Mouse (Mus musculus) lung, embryonic 15.5 days (tissue): ENCODE measurements around the gene Limch1. TPM values are rescaled to one million over a fixed set of nuclear protein-coding genes. Genes with fewer than 3 reads are reported as not detected.

ENCODE experiments used
- ATAC-seq: fragments of 200-750 bp; cut with Nextera tagmentation; 2 replicates; pipeline ENCODE4 v1.8.0; 2017; ENCODE audit warnings: moderate number of reproducible peaks, borderline replicate concordance; ENCODE audit not compliant: low FRiP score, low TSS enrichment; ENCODE audit errors: extremely low read depth
- H3K27ac ChIP-seq: fragments of 300-500 bp; sonication (generic); 2 replicates; pipeline ENCODE4 v1.5.1; 2015; ENCODE audit warnings: moderate library complexity, mild to moderate bottlenecking, inconsistent platforms
- H3K27me3 ChIP-seq: fragments of 300-500 bp; sonication (generic); 2 replicates; pipeline ENCODE4 v1.6.1; 2015; ENCODE audit warnings: inconsistent platforms
- H3K36me3 ChIP-seq: fragments of 300-500 bp; sonication (generic); 2 replicates; pipeline ENCODE4 v1.6.1; 2015; ENCODE audit warnings: inconsistent platforms
- H3K4me1 ChIP-seq: fragments of 300-500 bp; sonication (generic); 2 replicates; pipeline ENCODE4 v1.6.1; 2015; ENCODE audit warnings: inconsistent platforms
- H3K4me2 ChIP-seq: fragments of 300-500 bp; sonication (generic); 2 replicates; pipeline ENCODE4 v1.6.1; 2015; ENCODE audit warnings: inconsistent platforms, mild to moderate bottlenecking, moderate library complexity
- H3K4me3 ChIP-seq: fragments of 300-500 bp; sonication (generic); 2 replicates; pipeline ENCODE4 v1.5.1; 2015; ENCODE audit warnings: mild to moderate bottlenecking, inconsistent platforms
- H3K9ac ChIP-seq: fragments of 300-500 bp; sonication (generic); 2 replicates; pipeline ENCODE4 v1.6.1; 2015; ENCODE audit warnings: inconsistent platforms
- H3K9me3 ChIP-seq: fragments of 300-500 bp; sonication (generic); 2 replicates; pipeline ENCODE4 v1.6.1; 2016; ENCODE audit warnings: inconsistent platforms
- WGBS: fragments of 180-500 bp; shearing (Covaris S2); methylation state at CpG from one replicate; pipeline ENCODE4 v1.1.7; 2015; 5-methylcytosine and 5-hydroxymethylcytosine counted together
- polyA plus RNA-seq: library from polyadenylated mRNA; unstranded; fragments of >200 nt; fragmentation: Nextera tagmentation; extraction: Ambion mirVana; gene quantifications from 2 replicates; pipeline ENCODE4 v1.2.1, GENCODE M21; 2015

The Limch1 gene
- polyA plus RNA-seq, 1 experiment from 2014 or later, result 77.2 TPM

GRCm38 (mm10) chr5:66918316-66919305 is 173.0 kb downstream of the Limch1 start:
- Histone ChIP-seq H3K4me1 (peaks cover 13% of the 10 kb centered on the region; the same call in 1 of the 2 replicates), H3K9me3 (no peaks in the 10 kb centered on the region), H3K27me3 (no peaks in the 10 kb centered on the region), H3K27ac (no peak overlapping the region), H3K4me2 (no peak overlapping the region), H3K36me3 (no peaks in the 10 kb centered on the region), H3K9ac (no peak overlapping the region), H3K4me3 (no peak overlapping the region)
- ATAC-seq, result no peak
- 60% methylated on average over 11 of the region's 11 CpGs for WGBS

- ATAC-seq, result no peak
- H3K4me3 ChIP-seq, result no peak overlapping the region
- H3K9ac ChIP-seq, result no peak overlapping the region
- 85% methylated on average over 5 of the region's 5 CpGs for WGBS
- H3K27ac ChIP-seq, result no peak overlapping the region
- H3K27me3 ChIP-seq, result no peaks in the 10 kb centered on the region
- H3K9me3 ChIP-seq, result no peaks in the 10 kb centered on the region
- H3K36me3 ChIP-seq, result no peaks in the 10 kb centered on the region
- H3K4me2 ChIP-seq, result no peak overlapping the region
- peaks cover 18% of the 10 kb centered on the region; the same call in 1 of the 2 replicates for H3K4me1 ChIP-seq
Observed at GRCm38 (mm10) chr5:66922582-66922981, 177.0 kb downstream of the Limch1 start.

DNA sequence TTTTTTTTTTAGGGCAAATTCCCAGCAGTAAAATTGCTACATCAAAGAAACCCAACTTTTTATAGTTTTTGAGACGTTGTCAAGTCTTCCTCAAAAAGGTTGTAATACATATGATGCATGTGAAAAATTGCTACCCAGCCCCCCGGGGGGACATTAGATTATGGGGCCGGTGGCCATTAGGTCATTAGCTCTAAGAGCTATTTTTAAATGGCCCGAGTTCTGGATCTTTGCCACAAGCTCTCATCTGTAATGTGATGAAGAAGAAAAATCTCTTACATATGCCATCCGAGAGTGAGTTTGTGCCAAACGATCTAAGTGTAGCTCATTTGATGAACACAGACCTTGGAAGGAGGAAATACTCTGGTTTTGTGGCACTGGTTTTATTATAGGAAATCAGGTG is 183.7 kb downstream of the Limch1 start:
- Histone ChIP-seq H3K4me1 (peaks cover 23% of the 10 kb centered on the region), H3K27me3 (no peaks in the 10 kb centered on the region), H3K36me3 (no peaks in the 10 kb centered on the region), H3K4me2 (no peak overlapping the region), H3K4me3 (no peak overlapping the region), H3K9me3 (no peaks in the 10 kb centered on the region), H3K27ac (no peak overlapping the region), H3K9ac (no peak overlapping the region)
- WGBS, result 43% methylated on average over 6 of the region's 6 CpGs
- ATAC-seq, result no peak

DNA sequence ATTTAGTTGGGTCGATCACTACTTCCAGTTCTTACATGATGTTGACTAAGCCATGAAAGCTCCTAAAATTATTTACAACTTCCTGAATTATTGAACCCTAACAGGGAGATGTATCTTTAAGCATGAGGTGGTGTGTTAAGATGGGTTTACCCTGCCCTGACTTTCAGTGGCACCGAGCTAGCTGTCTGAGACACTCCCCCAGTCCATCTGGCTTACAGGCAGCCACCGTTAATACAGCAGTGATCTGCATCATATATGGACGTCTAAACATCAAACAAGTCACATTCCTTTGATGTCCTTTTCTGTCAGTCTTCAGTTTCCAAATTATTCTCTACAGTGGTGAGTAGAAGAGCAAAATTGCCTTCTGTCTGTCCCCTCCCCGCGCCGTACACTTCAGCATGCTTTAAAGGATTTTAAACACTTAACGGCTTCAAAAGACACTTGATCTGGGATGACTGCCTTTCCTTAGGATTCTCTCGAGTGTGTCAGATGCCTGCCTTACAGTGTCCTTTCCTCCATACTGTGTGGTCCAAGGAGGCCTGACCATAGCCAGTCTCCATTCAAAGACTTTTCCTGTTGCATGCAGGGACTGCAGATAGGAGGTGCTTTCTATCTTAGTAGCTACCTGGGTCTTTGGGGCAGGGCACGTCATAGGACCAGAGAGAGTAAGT is 187.6 kb downstream of the Limch1 start:
- H3K27ac ChIP-seq, result no peak overlapping the region
- WGBS, result 47% methylated on average over 10 of the region's 10 CpGs
- no peak overlapping the region for H3K4me2 ChIP-seq
- H3K9me3 ChIP-seq, result no peaks in the 10 kb centered on the region
- no peak for ATAC-seq
- H3K4me1 ChIP-seq, result peaks cover 27% of the 10 kb centered on the region
- H3K36me3 ChIP-seq, result no peaks in the 10 kb centered on the region
- no peak overlapping the region for H3K4me3 ChIP-seq
- H3K27me3 ChIP-seq, result no peaks in the 10 kb centered on the region
- H3K9ac ChIP-seq, result no peak overlapping the region

- Histone ChIP-seq H3K4me1 (peaks cover 23% of the 10 kb centered on the region; the same call in 1 of the 2 replicates), H3K27ac (no peak overlapping the region), H3K27me3 (no peaks in the 10 kb centered on the region), H3K4me3 (no peak overlapping the region), H3K9me3 (no peaks in the 10 kb centered on the region), H3K9ac (no peak overlapping the region), H3K36me3 (no peaks in the 10 kb centered on the region), H3K4me2 (no peak overlapping the region)
- WGBS, result 66% methylated on average over 3 of the region's 3 CpGs
- ATAC-seq, result no peak
Observed at GRCm38 (mm10) chr5:66934585-66934984, 189.0 kb downstream of the Limch1 start.

DNA sequence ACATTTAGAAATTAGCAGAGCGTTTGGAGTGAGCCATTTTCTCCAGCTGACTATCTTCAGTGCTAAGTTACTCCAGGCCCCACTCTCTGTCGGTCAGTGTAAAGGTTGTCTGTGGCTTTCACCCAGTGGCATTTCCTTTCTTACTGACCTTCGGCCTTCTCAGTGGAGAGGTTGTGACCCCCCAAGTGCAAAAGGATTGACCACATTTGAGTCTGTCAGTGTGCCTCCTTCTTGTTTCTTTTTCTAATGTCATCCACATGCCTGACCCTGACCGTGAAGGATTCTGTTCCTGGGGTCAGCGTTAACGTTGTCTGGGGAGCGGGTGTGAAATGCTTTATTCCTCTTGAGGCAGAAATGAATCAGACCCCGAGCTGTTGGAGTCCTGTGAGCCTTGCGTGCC is 191.7 kb downstream of the Limch1 start:
- Histone ChIP-seq H3K4me3 (no peak overlapping the region), H3K27me3 (no peaks in the 10 kb centered on the region), H3K9ac (no peak overlapping the region), H3K36me3 (no peaks in the 10 kb centered on the region), H3K9me3 (no peaks in the 10 kb centered on the region), H3K4me2 (no peak overlapping the region), H3K4me1 (peaks cover 34% of the 10 kb centered on the region), H3K27ac (0 out of 2 replicates have a peak overlapping the region, but pooled peaks have one; percentile 8)
- ATAC-seq, result peak; percentile 17; the same call in 1 of the 2 replicates
- 46% methylated on average over 9 of the region's 9 CpGs for WGBS

DNA sequence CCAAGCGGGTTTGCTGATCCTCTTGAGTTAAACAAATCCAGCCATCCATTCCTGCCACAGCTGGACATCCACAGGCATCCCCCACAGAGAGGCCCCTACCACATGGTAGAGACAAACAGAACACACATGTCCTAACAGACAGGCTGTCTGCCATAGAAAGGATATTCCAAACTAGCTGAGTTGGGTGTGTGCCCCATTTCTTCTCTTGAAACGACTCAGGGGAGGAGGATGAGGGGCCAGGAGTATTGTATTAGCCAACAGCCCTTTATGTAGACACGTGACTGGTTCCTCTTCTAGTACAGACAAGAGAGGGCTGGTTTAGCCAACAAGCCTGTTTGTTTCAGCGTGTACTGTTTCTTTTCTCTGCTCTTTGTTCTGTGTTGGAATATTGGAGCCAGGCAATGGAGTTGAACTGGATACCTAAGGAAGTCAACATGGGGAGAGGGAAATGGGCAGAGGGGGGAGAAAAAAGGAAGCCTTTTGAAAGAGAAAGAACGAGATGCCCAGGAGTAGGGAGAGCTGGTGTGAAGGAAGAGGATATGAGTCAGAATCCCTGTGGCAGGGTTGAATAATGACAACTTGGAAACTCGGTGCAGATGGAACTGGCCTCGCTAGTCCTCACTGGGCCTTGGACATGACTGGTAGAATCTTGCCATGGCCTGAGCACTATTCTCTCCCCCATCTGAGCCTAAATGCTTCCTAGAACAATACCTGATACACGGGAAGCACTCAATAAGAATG is 196.3 kb downstream of the Limch1 start:
- Histone ChIP-seq H3K9ac (no peak overlapping the region), H3K9me3 (no peaks in the 10 kb centered on the region), H3K36me3 (no peaks in the 10 kb centered on the region), H3K4me2 (no peak overlapping the region), H3K27me3 (no peaks in the 10 kb centered on the region), H3K27ac (peak overlapping the region; percentile 7; the same call in 1 of the 2 replicates), H3K4me1 (peaks cover 28% of the 10 kb centered on the region), H3K4me3 (no peak overlapping the region)
- 0 out of 2 replicates have a peak, but pooled peaks have one; percentile 43 for ATAC-seq
- 61% methylated on average over 8 of the region's 8 CpGs for WGBS

GRCm38 (mm10) chr5:66942922-66943321 is 197.3 kb downstream of the Limch1 start:
- H3K4me2 ChIP-seq, result no peak overlapping the region
- H3K4me1 ChIP-seq, result peaks cover 29% of the 10 kb centered on the region
- H3K4me3 ChIP-seq, result no peak overlapping the region
- 77% methylated on average over 2 of the region's 2 CpGs for WGBS
- H3K27me3 ChIP-seq, result no peaks in the 10 kb centered on the region
- H3K36me3 ChIP-seq, result no peaks in the 10 kb centered on the region
- H3K9me3 ChIP-seq, result no peaks in the 10 kb centered on the region
- H3K27ac ChIP-seq, result no peak overlapping the region
- ATAC-seq, result no peak
- no peak overlapping the region for H3K9ac ChIP-seq

- H3K4me3 ChIP-seq, result no peak overlapping the region
- H3K4me1 ChIP-seq, result peaks cover 35% of the 10 kb centered on the region
- H3K9ac ChIP-seq, result no peak overlapping the region
- no peaks in the 10 kb centered on the region for H3K27me3 ChIP-seq
- H3K9me3 ChIP-seq, result no peaks in the 10 kb centered on the region
- H3K36me3 ChIP-seq, result no peaks in the 10 kb centered on the region
- no peak overlapping the region for H3K27ac ChIP-seq
- 47% methylated on average over 7 of the region's 7 CpGs for WGBS
- H3K4me2 ChIP-seq, result no peak overlapping the region
- no peak for ATAC-seq
Observed at GRCm38 (mm10) chr5:66943521-66943920, 197.9 kb downstream of the Limch1 start.

- WGBS, result 35% methylated on average over 6 of the region's 6 CpGs
- Histone ChIP-seq H3K9ac (no peak overlapping the region), H3K36me3 (no peaks in the 10 kb centered on the region), H3K9me3 (no peaks in the 10 kb centered on the region), H3K27ac (peak overlapping the region; percentile 87), H3K4me1 (peaks cover 30% of the 10 kb centered on the region), H3K4me2 (peak overlapping the region; percentile 13; the same call in 1 of the 2 replicates), H3K27me3 (no peaks in the 10 kb centered on the region), H3K4me3 (no peak overlapping the region)
- ATAC-seq, result peak; percentile 76
Observed at GRCm38 (mm10) chr5:66947958-66948357, 202.3 kb downstream of the Limch1 start.

DNA sequence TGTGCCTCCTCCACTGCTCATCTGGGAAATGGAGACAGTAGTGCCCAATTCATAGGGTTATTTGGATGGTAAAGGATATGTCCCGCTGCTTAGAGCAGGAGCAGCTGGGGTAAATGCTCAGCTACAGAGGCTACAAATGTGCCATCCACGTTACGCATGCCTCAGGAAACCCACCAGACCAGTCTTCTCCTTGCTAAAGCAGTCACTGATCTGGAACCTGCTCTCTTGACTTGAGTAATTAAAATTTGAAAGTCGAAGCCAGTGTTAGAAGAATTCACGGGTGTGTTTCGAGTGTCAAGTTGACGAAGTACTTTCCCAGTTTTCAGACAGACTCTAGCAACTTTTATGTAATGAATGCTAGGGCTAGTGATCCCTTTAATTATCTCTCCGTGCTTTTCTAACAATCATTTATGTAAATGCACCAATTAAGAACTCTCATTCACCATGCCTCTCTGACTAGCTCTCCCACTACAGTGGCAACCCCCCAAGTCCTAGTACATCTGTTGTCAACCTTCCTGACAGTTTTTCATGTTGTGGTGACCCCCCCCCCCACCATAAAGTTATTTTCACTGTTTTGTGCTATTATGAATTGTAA is 203.6 kb downstream of the Limch1 start:
- no peak overlapping the region for H3K4me2 ChIP-seq
- H3K27ac ChIP-seq, result peak overlapping the region; percentile 47; the same call in 1 of the 2 replicates
- no peak for ATAC-seq
- no peaks in the 10 kb centered on the region for H3K36me3 ChIP-seq
- no peaks in the 10 kb centered on the region for H3K9me3 ChIP-seq
- H3K4me3 ChIP-seq, result no peak overlapping the region
- H3K4me1 ChIP-seq, result peaks cover 28% of the 10 kb centered on the region
- 55% methylated on average over 8 of the region's 8 CpGs for WGBS
- no peak overlapping the region for H3K9ac ChIP-seq
- H3K27me3 ChIP-seq, result no peaks in the 10 kb centered on the region
